Mouse (Mus musculus) right cerebral cortex, postnatal 4 days (tissue): Measurements from ENCODE around the gene Tsfm.

Source experiments
- DNase-seq: peaks from one replicate; pipeline ENCODE4 v3.0.0-alpha.2; 2022

Tsfm gene

GRCm38 (mm10) chr10:126985579-126985978 lies 45.1 kb downstream of the Tsfm start:
- DNase-seq, result no peak

GRCm38 (mm10) chr10:126985127-126985526 lies 45.5 kb downstream of the Tsfm start:
- DNase-seq, result no peak

GRCm38 (mm10) chr10:126984189-126985004 lies 46.2 kb downstream of the Tsfm start:
- DNase-seq, result no peak

GRCm38 (mm10) chr10:126983193-126983725 lies 47.4 kb downstream of the Tsfm start:
- no peak for DNase-seq

- no peak for DNase-seq
Measured at GRCm38 (mm10) chr10:126981746-126982145, 48.9 kb downstream of the Tsfm start.

- DNase-seq, result no peak
Measured at GRCm38 (mm10) chr10:126980933-126981530, 49.6 kb downstream of the Tsfm start.

- peak; percentile 68 for DNase-seq
Measured at GRCm38 (mm10) chr10:126980221-126980932, 50.3 kb downstream of the Tsfm start.

GRCm38 (mm10) chr10:126979636-126980151 lies 50.9 kb downstream of the Tsfm start:
- DNase-seq, result peak; percentile 50

GRCm38 (mm10) chr10:126979121-126979635 lies 51.5 kb downstream of the Tsfm start:
- DNase-seq, result peak; percentile 57

- DNase-seq, result peak; percentile 99
Measured at GRCm38 (mm10) chr10:126978277-126978994, 52.2 kb downstream of the Tsfm start, which contains the start of gene Ctdsp2. TSS of gene Ctdsp2 (plus strand) at chr10:126978717.

GRCm38 (mm10) chr10:126977076-126977475 lies 53.6 kb downstream of the Tsfm start:
- no peak for DNase-seq

GRCm38 (mm10) chr10:126975706-126976105 lies 54.9 kb downstream of the Tsfm start:
- no peak for DNase-seq

- DNase-seq, result no peak
Measured at GRCm38 (mm10) chr10:126972988-126973387, 57.7 kb downstream of the Tsfm start.

- DNase-seq, result no peak
Measured at GRCm38 (mm10) chr10:126972051-126972725, 58.5 kb downstream of the Tsfm start.

- DNase-seq, result no peak
Measured at GRCm38 (mm10) chr10:126971363-126972050, 59.1 kb downstream of the Tsfm start.

GRCm38 (mm10) chr10:126963821-126964220 lies 66.8 kb downstream of the Tsfm start:
- DNase-seq, result no peak

- no peak for DNase-seq
Measured at GRCm38 (mm10) chr10:126962966-126963330, 67.7 kb downstream of the Tsfm start.

- DNase-seq, result no peak
Measured at GRCm38 (mm10) chr10:126962271-126962965, 68.2 kb downstream of the Tsfm start.

GRCm38 (mm10) chr10:126961757-126962156 lies 68.9 kb downstream of the Tsfm start:
- peak; percentile 48 for DNase-seq
